Mouse (Mus musculus) liver (tissue): ENCODE data around the gene Gpatch11.
"Not testable (repeated sequence)": the region's sequence is repeated elsewhere in the genome, so short reads cannot be mapped to it uniquely, and the experiment has no call there.

Experiments
- DNase-seq: peaks from one replicate; pipeline ENCODE4 v3.0.0-alpha.2; 2020; ENCODE audit warnings: mixed read lengths

Gene Gpatch11

GRCm38 (mm10) chr17:78834856-78835835, at the start of gene Gpatch11, which contains the start of gene Heatr5b:
Gene Gpatch11, plus strand, starts transcription at chr17:78835567.
Gene Heatr5b, minus strand, starts transcription at chr17:78835364.
- peak; percentile 100 for DNase-seq

DNA sequence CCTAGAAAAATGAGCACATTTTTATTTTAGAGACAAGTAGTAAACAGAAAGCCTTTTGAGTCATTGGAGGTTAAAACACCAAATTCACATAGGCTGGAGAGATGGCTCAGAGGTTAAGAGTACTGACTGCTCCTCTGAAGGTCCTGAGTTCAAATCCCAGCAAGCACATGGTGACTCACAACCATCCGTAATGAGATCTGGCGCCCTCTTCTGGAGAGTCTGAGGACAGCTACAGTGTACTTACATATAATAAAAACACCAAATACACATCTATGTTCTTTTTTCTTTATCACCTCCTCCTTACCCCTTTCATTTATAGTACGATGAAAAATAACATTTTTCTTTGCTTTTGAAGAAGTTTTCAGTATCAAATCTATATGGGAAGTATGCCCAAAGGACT, 47.1 kb upstream of the Gpatch11 start:
- not testable (repeated sequence) for DNase-seq

GRCm38 (mm10) chr17:78791068-78791689, 44.2 kb upstream of the Gpatch11 start:
- DNase-seq = no peak

GRCm38 (mm10) chr17:78791690-78792070, 43.7 kb upstream of the Gpatch11 start:
- DNase-seq = no peak

GRCm38 (mm10) chr17:78792122-78792521, 43.2 kb upstream of the Gpatch11 start:
- DNase-seq = no peak

GRCm38 (mm10) chr17:78794390-78794789, 41.0 kb upstream of the Gpatch11 start:
- no peak for DNase-seq

DNA sequence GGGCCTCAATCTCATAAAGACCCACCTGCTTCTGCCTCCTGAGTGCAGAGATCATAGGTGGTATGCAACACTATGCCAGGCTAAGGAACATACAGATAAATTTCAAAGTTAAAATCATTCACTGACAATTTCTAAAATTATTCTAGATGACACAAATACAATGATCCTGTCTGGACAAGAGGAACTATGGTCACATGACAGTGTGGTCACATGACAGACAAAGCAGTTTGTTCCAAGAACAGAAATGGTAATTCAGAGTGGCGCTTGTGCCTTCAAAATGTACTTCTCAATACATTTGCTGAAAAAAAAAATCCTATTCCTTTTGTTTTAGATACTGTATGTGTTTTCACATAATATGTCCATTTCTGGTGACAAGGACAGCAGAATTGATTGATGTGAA, 38.1 kb upstream of the Gpatch11 start:
- no peak for DNase-seq

- DNase-seq = no peak
Observed at GRCm38 (mm10) chr17:78809019-78809418, 26.3 kb upstream of the Gpatch11 start.

GRCm38 (mm10) chr17:78809582-78809981, 25.8 kb upstream of the Gpatch11 start:
- DNase-seq = no peak

DNA sequence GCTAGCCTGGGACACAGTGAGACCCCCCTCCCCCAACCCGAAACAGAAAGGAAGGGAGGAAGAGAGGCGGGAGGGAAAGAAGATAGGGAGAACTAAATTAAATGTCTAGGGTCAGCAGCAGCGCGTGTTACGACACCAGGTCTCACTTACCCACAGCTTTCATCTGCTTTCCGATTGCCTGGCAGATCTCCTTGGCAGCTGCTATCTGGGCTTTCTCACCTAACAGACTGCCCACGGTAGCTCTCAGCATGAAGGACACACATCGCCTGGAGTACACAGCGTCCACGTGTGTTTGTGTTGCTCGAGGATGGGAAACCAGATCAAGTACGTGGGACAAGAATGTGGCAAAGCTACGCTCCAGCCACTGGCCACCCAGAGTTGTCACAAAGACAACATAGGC, 11.0 kb upstream of the Gpatch11 start:
- no peak for DNase-seq

- DNase-seq = no peak
Observed at GRCm38 (mm10) chr17:78836056-78836455, 689 bp downstream of the Gpatch11 start.

GRCm38 (mm10) chr17:78842271-78842928, 7.0 kb downstream of the Gpatch11 start:
- no peak for DNase-seq

- DNase-seq = no peak
Observed at GRCm38 (mm10) chr17:78856243-78856642, 20.9 kb downstream of the Gpatch11 start.

GRCm38 (mm10) chr17:78873886-78874285, 38.5 kb downstream of the Gpatch11 start:
- no peak for DNase-seq

- peak; percentile 38 for DNase-seq
Observed at GRCm38 (mm10) chr17:78881878-78882304, 46.5 kb downstream of the Gpatch11 start.

DNA sequence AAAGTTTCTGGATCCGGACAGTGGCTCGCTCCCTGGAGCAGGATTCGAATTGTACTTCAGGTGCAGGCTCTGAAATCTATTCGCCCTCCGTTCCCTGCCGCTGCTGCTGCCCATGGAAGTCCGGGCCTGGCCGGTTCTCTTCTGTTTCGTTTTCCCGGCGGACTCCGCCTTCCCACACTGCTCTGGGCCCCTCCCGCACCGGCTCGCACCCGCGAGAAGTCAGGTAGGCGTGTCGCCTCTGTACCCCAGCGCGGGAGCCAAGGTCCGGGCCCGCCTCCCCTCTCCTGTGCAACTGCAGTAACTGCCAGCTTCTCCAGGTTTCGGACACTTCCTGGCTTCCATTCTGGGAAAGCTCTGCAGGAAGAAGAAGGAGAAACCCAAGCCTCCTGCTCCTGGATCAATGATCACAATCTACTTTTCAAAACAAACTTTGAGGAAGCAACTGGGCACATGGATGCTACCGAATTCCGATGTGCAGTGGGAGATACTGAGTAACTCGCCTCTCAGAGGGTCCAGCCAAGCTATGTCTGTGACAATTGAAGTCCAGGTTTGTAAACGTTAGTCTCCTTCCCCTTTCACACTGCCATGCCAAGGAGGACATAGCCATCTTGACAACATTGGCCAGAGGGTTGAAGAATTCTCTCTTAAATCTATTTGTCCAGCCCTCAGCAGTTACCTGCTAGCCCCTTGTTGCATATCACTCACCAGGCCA, 47.2 kb downstream of the Gpatch11 start, which contains the start of gene Eif2ak2:
Gene Eif2ak2 (minus strand): TSS at position 173 of the 712 bp plus-strand sequence.
- peak; percentile 91 for DNase-seq

- DNase-seq = no peak
Observed at GRCm38 (mm10) chr17:78883291-78883690, 47.9 kb downstream of the Gpatch11 start.

- no peak for DNase-seq
Observed at GRCm38 (mm10) chr17:78885286-78886065, 50.1 kb downstream of the Gpatch11 start.

DNA sequence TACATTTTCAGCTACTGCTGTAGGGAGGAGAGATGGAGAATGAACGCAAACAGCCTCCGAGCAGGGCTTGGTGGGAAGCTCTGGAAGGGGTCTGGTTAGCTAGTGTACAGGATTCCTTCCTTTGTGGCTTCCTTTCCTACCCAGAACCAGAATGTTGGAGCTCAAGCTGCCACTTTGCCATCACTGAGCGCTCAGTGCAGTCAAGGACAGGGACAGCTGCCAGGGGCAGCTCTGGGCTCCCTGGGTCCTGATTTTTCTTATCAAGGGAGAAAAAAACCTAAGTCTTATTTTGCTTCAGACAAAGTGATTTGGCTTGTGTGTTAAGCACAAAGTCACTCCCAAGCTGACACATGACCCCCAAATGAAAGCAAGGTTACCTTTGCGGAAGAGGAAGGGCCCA, 53.2 kb downstream of the Gpatch11 start:
- DNase-seq = no peak

DNA sequence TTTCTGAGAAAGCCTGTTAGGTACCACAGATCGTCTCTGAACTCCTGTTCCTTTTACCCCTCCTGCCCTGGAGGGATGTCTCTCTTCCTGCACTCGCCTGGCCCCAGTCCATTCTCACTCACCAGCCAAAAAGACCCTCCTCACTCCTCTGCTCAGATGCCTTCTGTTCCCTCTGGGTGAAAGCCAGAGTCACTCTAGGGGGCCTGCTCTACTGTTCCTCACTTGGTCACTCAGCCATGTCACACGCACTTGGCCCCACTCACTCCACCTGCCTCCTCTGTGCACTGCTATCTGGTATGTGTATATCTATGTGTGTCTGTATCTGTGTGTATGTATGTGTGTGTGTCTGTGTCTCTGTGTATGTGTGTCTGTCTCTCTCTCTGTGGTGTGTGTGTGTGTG, 53.8 kb downstream of the Gpatch11 start:
- DNase-seq = no peak

- DNase-seq = no peak
Observed at GRCm38 (mm10) chr17:78891020-78891419, 55.7 kb downstream of the Gpatch11 start.

GRCm38 (mm10) chr17:78894991-78895390, 59.6 kb downstream of the Gpatch11 start:
- no peak for DNase-seq
